Mouse (Mus musculus) retina, postnatal 1 day (tissue): ENCODE data around the gene Naa25.

Experiments used
- DNase-seq: peaks from one replicate; pipeline ENCODE4 v3.0.0-alpha.2; 2012

Naa25 gene

GRCm38 (mm10) chr5:121397187-121398145 is at the start of gene Naa25:
Gene Naa25 (plus strand): TSS chr5:121397936.
- DNase-seq: peak; percentile 98

GRCm38 (mm10) chr5:121359229-121359628 is 38.5 kb upstream of the Naa25 start:
- DNase-seq: no peak

GRCm38 (mm10) chr5:121361696-121362095 is 36.0 kb upstream of the Naa25 start:
- no peak for DNase-seq

- DNase-seq: no peak
Measured at GRCm38 (mm10) chr5:121363441-121363840, 34.3 kb upstream of the Naa25 start.

- DNase-seq: no peak
Measured at GRCm38 (mm10) chr5:121366449-121367225, 31.1 kb upstream of the Naa25 start.

GRCm38 (mm10) chr5:121367255-121367654 is 30.5 kb upstream of the Naa25 start:
- no peak for DNase-seq

- no peak for DNase-seq
Measured at GRCm38 (mm10) chr5:121371712-121372111, 26.0 kb upstream of the Naa25 start.

- DNase-seq: no peak
Measured at GRCm38 (mm10) chr5:121374790-121375189, 22.9 kb upstream of the Naa25 start.

- peak; percentile 55 for DNase-seq
Measured at GRCm38 (mm10) chr5:121376972-121377371, 20.8 kb upstream of the Naa25 start.

GRCm38 (mm10) chr5:121378678-121379256 is 19.0 kb upstream of the Naa25 start:
- no peak for DNase-seq

- peak; percentile 41 for DNase-seq
Measured at GRCm38 (mm10) chr5:121380692-121381091, 17.0 kb upstream of the Naa25 start.

GRCm38 (mm10) chr5:121383857-121384756 is 13.6 kb upstream of the Naa25 start:
- DNase-seq: peak; percentile 62

GRCm38 (mm10) chr5:121384757-121385460 is 12.8 kb upstream of the Naa25 start:
- peak; percentile 60 for DNase-seq

- DNase-seq: peak; percentile 97
Measured at GRCm38 (mm10) chr5:121385461-121386119, 12.1 kb upstream of the Naa25 start, which contains the start of gene Trafd1. Gene Trafd1 (minus strand): TSS chr5:121385632.

- DNase-seq: peak; percentile 10
Measured at GRCm38 (mm10) chr5:121386120-121386909, 11.4 kb upstream of the Naa25 start.

GRCm38 (mm10) chr5:121387126-121387525 is 10.6 kb upstream of the Naa25 start:
- DNase-seq: no peak

GRCm38 (mm10) chr5:121389106-121389505 is 8.6 kb upstream of the Naa25 start:
- DNase-seq: no peak

GRCm38 (mm10) chr5:121389691-121390090 is 8.0 kb upstream of the Naa25 start:
- no peak for DNase-seq

- DNase-seq: peak; percentile 76
Measured at GRCm38 (mm10) chr5:121392667-121393380, 4.9 kb upstream of the Naa25 start.
